Mouse (Mus musculus) limb, embryonic 12.5 days (tissue): Measurements from ENCODE around the gene Stap2. TPM values are rescaled to one million over a fixed set of nuclear protein-coding genes. Genes with fewer than 3 reads are reported as not detected.

Source experiments
- polyA plus RNA-seq: library from polyadenylated mRNA; unstranded; fragments of >200 nt; fragmentation: Nextera tagmentation; extraction: Ambion mirVana; gene quantifications from 2 replicates; pipeline ENCODE4 v1.2.1, GENCODE M21; 2016

The Stap2 gene
- polyA plus RNA-seq, 1 experiment from 2014 or later = 7.2 TPM

Other genes starting within 250 kb of the Stap2 start
- gene Zfp119a, start 126.7 kb downstream of the Stap2 start, polyA plus RNA-seq = 10.2 and 10.8 TPM in 2 replicates
- 14.1 and 14.3 TPM in 2 replicates for gene Zfp959, start 113.5 kb downstream of the Stap2 start, polyA plus RNA-seq
- 5.0 and 7.0 TPM in 2 replicates for gene Zfp119b, start 56.1 kb downstream of the Stap2 start, polyA plus RNA-seq
- gene Ebi3, start 52.9 kb downstream of the Stap2 start, polyA plus RNA-seq = 1.6 TPM in 2 replicates
- gene Yju2, start 46.5 kb downstream of the Stap2 start, polyA plus RNA-seq = 24.6 and 26.6 TPM in 2 replicates
- gene Shd, start 35.1 kb downstream of the Stap2 start, polyA plus RNA-seq = 52.6 and 54.1 TPM in 2 replicates
- 42.4 and 43.2 TPM in 2 replicates for gene Fsd1, start 19.1 kb downstream of the Stap2 start, polyA plus RNA-seq
- 165 and 169 TPM in 2 replicates for gene Mpnd, start 127 bp upstream of the Stap2 start, polyA plus RNA-seq
- 171 and 175 TPM in 2 replicates for gene Sh3gl1, start 31.1 kb upstream of the Stap2 start, polyA plus RNA-seq
- 48.8 and 51.2 TPM in 2 replicates for gene Chaf1a, start 34.9 kb upstream of the Stap2 start, polyA plus RNA-seq
- 42.0 and 46.4 TPM in 2 replicates for gene Ubxn6, start 69.4 kb upstream of the Stap2 start, polyA plus RNA-seq
- gene Hdgfl2, start 74.0 kb upstream of the Stap2 start, polyA plus RNA-seq = 176 and 189 TPM in 2 replicates
- gene Plin4, start 104.2 kb upstream of the Stap2 start, polyA plus RNA-seq = 0.12 and 0.23 TPM in 2 replicates
- gene Plin5, start 112.0 kb upstream of the Stap2 start, polyA plus RNA-seq = 0.10 TPM in 2 replicates
- 0.24 TPM in 1 of 2 replicates, not detected in the other for gene Lrg1, start 116.4 kb upstream of the Stap2 start, polyA plus RNA-seq
- 3.1 and 3.3 TPM in 2 replicates for gene Sema6b, start 134.8 kb upstream of the Stap2 start, polyA plus RNA-seq
- 8.3 and 9.5 TPM in 2 replicates for gene Tnfaip8l1, start 156.9 kb upstream of the Stap2 start, polyA plus RNA-seq
- gene Mydgf, start 178.3 kb upstream of the Stap2 start, polyA plus RNA-seq = 69.3 and 78.4 TPM in 2 replicates
- 36.2 and 37.7 TPM in 2 replicates for gene Dpp9, start 213.3 kb upstream of the Stap2 start, polyA plus RNA-seq